Mouse (Mus musculus) limb, embryonic 11.5 days (tissue): ENCODE measurements around the gene Thtpa. TPM values are rescaled to one million over a fixed set of nuclear protein-coding genes. Genes with fewer than 3 reads are reported as not detected.

Source experiments
- ATAC-seq: fragments of 200-750 bp; cut with Nextera tagmentation; 2 replicates; pipeline ENCODE4 v1.8.0; 2017; ENCODE audit warnings: low read depth; ENCODE audit not compliant: insufficient number of reproducible peaks, low FRiP score, low TSS enrichment
- DNase-seq: peaks from one replicate; pipeline ENCODE4 v3.0.0-alpha.2; 2015; ENCODE audit warnings: low spot score
- H3K27ac ChIP-seq: fragments of 300-500 bp; sonication (generic); replicated peaks from 2 replicates; pipeline ENCODE4 v1.5.1; 2014; ENCODE audit warnings: low read depth, mild to moderate bottlenecking, low read length
- H3K27me3 ChIP-seq: fragments of 300-500 bp; sonication (generic); 2 replicates; pipeline ENCODE4 v1.6.1; 2014; ENCODE audit warnings: mild to moderate bottlenecking, low read length, mixed read lengths; ENCODE audit not compliant: control insufficient read depth, insufficient read depth
- H3K36me3 ChIP-seq: fragments of 300-500 bp; sonication (generic); 2 replicates; pipeline ENCODE4 v1.6.1; 2014; ENCODE audit warnings: mild to moderate bottlenecking, low read length, moderate library complexity, mixed read lengths; ENCODE audit not compliant: control insufficient read depth, insufficient read depth
- H3K4me1 ChIP-seq: fragments of 300-500 bp; sonication (generic); 2 replicates; pipeline ENCODE4 v1.6.1; 2014; ENCODE audit warnings: low read length, mixed read lengths; ENCODE audit not compliant: control insufficient read depth, insufficient read depth
- H3K4me2 ChIP-seq: fragments of 300-500 bp; sonication (generic); 2 replicates; pipeline ENCODE4 v1.6.1; 2014; ENCODE audit warnings: low read depth, mild to moderate bottlenecking, moderate library complexity; ENCODE audit not compliant: severe bottlenecking
- H3K4me3 ChIP-seq: fragments of 300-500 bp; sonication (generic); 2 replicates; pipeline ENCODE4 v1.5.1; 2014; ENCODE audit warnings: low read depth, low read length
- H3K9ac ChIP-seq: fragments of 300-500 bp; sonication (generic); 2 replicates; pipeline ENCODE4 v1.6.1; 2014; ENCODE audit warnings: mild to moderate bottlenecking, low read length
- H3K9me3 ChIP-seq: fragments of 300-500 bp; sonication (generic); 2 replicates; pipeline ENCODE4 v1.6.1; 2016; ENCODE audit warnings: low read length; ENCODE audit not compliant: control insufficient read depth
- WGBS: fragments of 180-500 bp; shearing (Covaris S2); extraction: QIAGEN DNeasy Blood & Tissue Kit; methylation state at CpG from one replicate; pipeline ENCODE4 v1.1.7; 2014; 5-methylcytosine and 5-hydroxymethylcytosine counted together
- polyA plus RNA-seq: library from polyadenylated mRNA; unstranded; fragments of >200 nt; fragmentation: Nextera tagmentation; extraction: Ambion mirVana; gene quantifications from 2 replicates; pipeline ENCODE4 v1.2.1, GENCODE M21; 2014

The Thtpa gene
- 22.3 and 23.1 TPM in 2 replicates for polyA plus RNA-seq

DNA sequence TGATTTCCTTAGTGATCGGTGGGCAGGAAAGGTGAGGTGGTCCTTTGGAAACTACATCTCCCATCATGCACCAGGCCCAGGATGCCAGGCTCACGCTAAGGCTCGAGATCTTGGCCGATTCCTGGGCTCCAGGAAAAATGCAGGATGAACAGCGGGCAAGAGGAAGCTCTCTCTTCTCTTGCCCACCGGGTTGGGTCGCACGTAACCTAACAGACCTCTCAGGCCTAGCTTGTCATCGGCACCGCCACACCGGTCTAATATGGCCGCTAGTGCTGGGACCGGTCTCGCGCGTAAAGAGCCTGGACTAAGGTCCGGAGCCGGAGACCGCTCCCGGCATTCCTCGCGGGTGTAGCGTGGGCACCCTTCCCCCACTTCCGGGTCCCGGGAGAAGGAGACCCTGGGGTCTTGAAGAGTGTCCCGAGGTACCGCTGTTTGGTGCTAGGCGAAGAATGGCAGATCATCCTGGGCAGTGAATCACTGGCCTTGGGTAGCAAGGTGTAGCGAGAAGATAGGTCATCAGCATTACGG is at the start of gene Thtpa:
TSS of gene Thtpa (plus strand) at position 81 of the 528 bp plus-strand sequence.
- Histone ChIP-seq H3K4me2 (peak within 1 kb of the TSS; percentile 60), H3K9ac (peak within 1 kb of the TSS; percentile 79), H3K27ac (no peak within 1 kb of the TSS), H3K27me3 (no peaks in the 10 kb centered on the region), H3K36me3 (peaks cover 5% of the 10 kb centered on the region; the same call in 1 of the 2 replicates), H3K4me3 (peak within 1 kb of the TSS; percentile 55), H3K9me3 (no peaks in the 10 kb centered on the region), H3K4me1 (peaks cover 16% of the 10 kb centered on the region; the same call in 1 of the 2 replicates)
- ATAC-seq = peak; percentile 74
- 4% methylated on average over 30 of the region's 30 CpGs for WGBS
- DNase-seq = peak; percentile 89

DNA sequence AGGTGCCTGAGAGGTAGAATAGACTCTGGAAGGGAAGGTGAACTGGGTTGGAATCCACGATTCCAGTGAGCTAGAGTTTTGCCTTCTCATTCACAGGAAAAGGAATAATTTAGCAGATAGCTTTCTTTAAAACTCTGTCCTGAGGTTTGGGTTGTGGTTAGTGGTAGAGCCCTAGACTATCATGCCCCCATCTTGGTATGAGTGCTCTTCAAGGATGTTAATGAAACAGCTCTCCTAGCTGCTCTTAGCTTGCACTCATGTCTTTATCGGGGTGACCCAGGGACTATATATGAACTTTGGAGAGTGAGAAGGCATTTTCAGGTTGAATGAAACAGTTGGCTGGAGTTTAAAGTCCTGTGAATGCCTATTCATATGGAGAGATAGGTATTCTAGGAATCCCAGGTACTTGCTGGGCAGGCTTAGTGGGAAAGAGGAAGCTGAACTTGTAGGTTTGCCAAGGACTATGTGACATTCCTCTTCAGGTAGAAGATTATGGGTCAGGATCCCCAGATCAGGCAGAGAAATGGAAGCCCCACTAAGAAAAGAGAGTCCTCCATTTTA is 46.5 kb upstream of the Thtpa start:
- no peaks in the 10 kb centered on the region for H3K27me3 ChIP-seq
- 82% methylated on average over 2 of the region's 2 CpGs for WGBS
- no peaks in the 10 kb centered on the region for H3K9me3 ChIP-seq
- DNase-seq (no peak), ATAC-seq (no peak)
- no peaks in the 10 kb centered on the region for H3K36me3 ChIP-seq
- no peak overlapping the region for H3K27ac ChIP-seq
- no peak overlapping the region for H3K4me2 ChIP-seq
- no peak overlapping the region for H3K4me3 ChIP-seq
- no peaks in the 10 kb centered on the region for H3K4me1 ChIP-seq
- H3K9ac ChIP-seq = no peak overlapping the region; the same call in 1 of the 2 replicates

DNA sequence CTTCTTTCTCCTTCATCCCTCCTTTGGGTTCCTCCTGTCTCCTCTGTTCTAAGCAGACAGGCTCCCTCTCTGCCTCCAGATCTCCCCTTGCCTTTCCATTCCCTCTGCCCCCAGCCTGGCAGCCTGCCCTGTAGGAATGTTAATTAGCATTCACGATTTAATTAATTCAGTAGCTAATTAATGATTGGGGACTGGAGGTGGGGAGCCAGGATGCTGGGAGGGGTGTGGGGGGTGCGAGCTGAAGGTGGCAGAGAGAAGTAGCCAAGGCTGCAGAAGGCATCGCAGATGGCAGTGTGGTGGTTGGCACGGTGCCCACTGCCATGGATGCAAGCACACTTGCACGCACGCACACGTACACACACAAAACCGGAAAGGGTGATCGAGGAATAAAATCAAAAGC is 42.1 kb upstream of the Thtpa start:
- Histone ChIP-seq H3K36me3 (no peaks in the 10 kb centered on the region), H3K9ac (no peak overlapping the region), H3K27ac (no peak overlapping the region), H3K4me3 (no peak overlapping the region), H3K4me2 (no peak overlapping the region), H3K4me1 (no peaks in the 10 kb centered on the region), H3K27me3 (no peaks in the 10 kb centered on the region), H3K9me3 (no peaks in the 10 kb centered on the region)
- whole genome bisulfite sequencing = 85% methylated on average over 9 of the region's 9 CpGs
- DNase-seq (no peak), ATAC-seq (no peak)

DNA sequence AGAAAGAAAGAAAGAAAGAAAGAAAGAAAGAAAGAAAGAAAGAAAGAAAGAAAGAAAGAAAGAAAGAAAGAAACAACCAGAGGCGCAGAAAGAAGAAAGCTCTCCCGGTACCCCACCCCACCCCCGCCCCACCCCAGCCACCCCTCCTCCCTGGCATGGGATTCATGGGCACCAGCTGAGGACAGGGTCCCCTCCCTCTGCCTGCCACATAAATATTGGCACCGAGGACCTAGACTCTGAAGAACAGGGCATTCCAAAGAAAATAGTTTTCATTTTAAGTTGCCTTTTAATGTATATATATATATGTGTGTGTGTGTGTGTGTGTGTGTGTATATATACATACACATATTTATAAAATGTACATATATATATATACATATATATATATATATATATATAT is 41.5 kb upstream of the Thtpa start:
- 81% methylated on average over 4 of the region's 4 CpGs for WGBS
- no peak overlapping the region for H3K27ac ChIP-seq
- DNase-seq = no peak

DNA sequence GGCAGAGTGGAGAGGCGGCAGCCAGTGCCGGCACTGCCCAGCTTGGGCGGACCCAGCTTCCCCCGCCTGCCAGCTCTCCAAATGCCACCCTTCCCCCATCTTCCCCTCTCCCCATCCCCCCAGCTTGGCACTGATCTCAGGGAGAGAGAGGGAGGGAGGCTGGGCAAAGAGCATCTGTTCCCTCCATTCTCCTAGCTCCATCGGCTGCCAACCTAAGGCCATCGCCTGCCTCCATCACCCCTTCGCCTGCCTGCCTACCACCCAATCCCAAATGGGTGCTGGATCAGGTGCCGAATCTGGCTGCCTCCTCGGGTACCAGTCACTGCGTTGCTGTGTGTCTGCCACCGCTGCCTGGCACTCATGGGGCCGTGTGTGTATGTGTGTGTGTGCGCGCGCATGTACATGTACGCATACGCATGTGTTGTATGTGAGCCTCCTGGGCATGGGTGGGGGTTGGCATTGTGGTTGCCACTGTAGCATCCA is 40.8 kb upstream of the Thtpa start:
- DNase-seq (no peak), ATAC-seq (no peak)
- Histone ChIP-seq H3K9ac (no peak overlapping the region), H3K27ac (no peak overlapping the region), H3K4me3 (no peak overlapping the region), H3K4me2 (no peak overlapping the region), H3K36me3 (no peaks in the 10 kb centered on the region), H3K27me3 (no peaks in the 10 kb centered on the region), H3K9me3 (no peaks in the 10 kb centered on the region), H3K4me1 (no peaks in the 10 kb centered on the region)
- 85% methylated on average over 17 of the region's 17 CpGs for WGBS

More for the DNA sequence above, 41.5 kb upstream of the Thtpa start:
- H3K4me1 ChIP-seq = no peaks in the 10 kb centered on the region
- no peaks in the 10 kb centered on the region for H3K27me3 ChIP-seq
- ATAC-seq = no peak
- H3K9ac ChIP-seq = no peak overlapping the region
- no peak overlapping the region for H3K4me2 ChIP-seq
- H3K4me3 ChIP-seq = no peak overlapping the region
- H3K9me3 ChIP-seq = no peaks in the 10 kb centered on the region
- no peaks in the 10 kb centered on the region for H3K36me3 ChIP-seq

DNA sequence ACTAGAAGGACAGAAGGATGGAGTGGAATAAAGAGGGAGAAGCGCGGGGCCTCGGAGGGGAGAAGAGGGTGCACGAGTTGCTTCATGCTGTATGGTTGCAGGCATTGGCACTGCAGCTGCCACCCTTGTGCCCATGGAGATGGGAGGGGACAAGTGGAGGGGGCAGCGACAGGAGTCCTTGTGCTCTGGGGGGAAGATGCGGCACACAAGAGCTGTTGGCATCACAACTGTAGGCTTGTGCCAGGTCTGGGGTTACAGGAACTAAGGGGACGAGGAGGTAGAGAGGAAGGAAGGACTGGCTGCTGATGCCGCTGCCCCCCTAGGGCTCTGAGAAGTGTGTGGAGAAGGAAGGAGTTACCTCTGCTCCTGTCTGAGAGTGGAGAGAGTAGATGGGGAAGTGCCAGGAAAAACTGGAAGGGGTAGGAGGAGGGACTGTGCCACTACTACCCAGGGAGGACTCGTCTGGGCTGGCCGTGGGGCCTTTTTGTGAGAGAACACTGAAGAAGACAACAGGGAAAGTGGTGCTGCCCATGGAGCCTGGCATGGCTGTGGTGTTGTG is 40.3 kb upstream of the Thtpa start:
- Histone ChIP-seq H3K4me3 (no peak overlapping the region), H3K9me3 (no peaks in the 10 kb centered on the region), H3K27ac (no peak overlapping the region), H3K4me2 (no peak overlapping the region), H3K36me3 (no peaks in the 10 kb centered on the region), H3K27me3 (no peaks in the 10 kb centered on the region), H3K4me1 (no peaks in the 10 kb centered on the region), H3K9ac (no peak overlapping the region)
- DNase-seq (no peak), ATAC-seq (no peak)
- WGBS = 85% methylated on average over 10 of the region's 10 CpGs

DNA sequence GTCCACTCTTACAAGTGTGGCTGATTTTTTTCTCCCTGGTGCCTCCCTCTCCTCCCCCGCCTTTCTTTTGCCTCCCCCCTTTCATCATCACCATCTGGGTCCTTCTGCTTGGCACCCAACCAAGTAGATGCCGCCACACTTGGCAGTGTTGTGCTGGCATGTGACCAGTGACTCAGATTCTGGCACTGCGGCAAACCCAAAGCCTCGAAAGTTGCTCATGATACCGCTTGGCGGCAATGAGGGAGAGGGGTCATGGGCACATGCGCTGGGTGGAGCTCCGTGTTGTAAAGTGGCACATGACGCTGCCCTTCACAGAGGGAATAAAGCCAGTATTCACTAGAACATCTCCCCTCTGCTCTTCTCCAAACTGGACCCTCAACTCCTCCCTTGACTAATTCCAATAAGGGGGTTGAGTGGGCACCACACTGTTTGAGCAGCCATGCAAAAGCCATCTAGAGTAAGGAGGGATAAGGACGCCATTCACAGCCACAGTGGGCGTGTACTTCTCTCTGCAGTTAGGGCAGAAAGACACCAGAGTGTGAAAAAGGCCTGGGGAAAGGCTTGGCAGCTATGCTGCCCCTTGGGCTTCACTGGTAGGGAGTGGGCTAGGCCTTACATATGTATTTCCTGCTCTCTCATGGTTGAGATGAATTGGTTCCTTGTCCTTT is 39.3 kb upstream of the Thtpa start:
- 78% methylated on average over 11 of the region's 11 CpGs for WGBS
- Histone ChIP-seq H3K36me3 (no peaks in the 10 kb centered on the region), H3K27me3 (no peaks in the 10 kb centered on the region), H3K9me3 (no peaks in the 10 kb centered on the region), H3K9ac (no peak overlapping the region), H3K4me1 (no peaks in the 10 kb centered on the region), H3K4me3 (no peak overlapping the region), H3K4me2 (no peak overlapping the region), H3K27ac (no peak overlapping the region)
- ATAC-seq (no peak), DNase-seq (no peak)

DNA sequence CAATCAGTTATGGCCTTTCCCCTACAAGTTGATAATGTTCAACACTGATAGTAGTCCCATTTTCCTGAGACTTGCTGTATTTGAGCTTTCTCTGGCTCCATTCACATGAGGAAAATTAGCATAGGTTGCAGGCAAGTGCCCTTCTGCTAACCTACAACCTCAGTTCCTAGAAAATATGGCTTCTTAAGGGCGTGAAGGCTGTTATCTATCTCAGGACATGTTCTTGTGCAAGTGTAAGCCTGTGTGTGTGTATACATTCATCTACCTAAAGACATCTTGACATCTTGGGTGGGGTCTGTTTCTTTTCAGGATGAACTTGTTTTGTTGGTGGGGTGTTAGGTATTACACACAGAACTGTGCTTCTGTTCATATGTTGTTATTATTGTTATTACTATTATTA is 35.6 kb upstream of the Thtpa start:
- DNase-seq (no peak), ATAC-seq (no peak)
- Histone ChIP-seq H3K9me3 (no peaks in the 10 kb centered on the region), H3K4me1 (peaks cover 11% of the 10 kb centered on the region), H3K4me2 (no peak overlapping the region), H3K9ac (no peak overlapping the region), H3K27ac (no peak overlapping the region), H3K4me3 (no peak overlapping the region), H3K27me3 (peaks cover 2% of the 10 kb centered on the region; the same call in 1 of the 2 replicates), H3K36me3 (no peaks in the 10 kb centered on the region)
- 88% methylated on average over 1 of the region's 1 CpGs for WGBS
